Mouse (Mus musculus): ENCODE data around the gene Tob2. TPM values are rescaled to one million over a fixed set of nuclear protein-coding genes. Genes with fewer than 3 reads are reported as not detected.

The Tob2 gene
- total RNA-seq (2023) = 97.9 TPM

DNA sequence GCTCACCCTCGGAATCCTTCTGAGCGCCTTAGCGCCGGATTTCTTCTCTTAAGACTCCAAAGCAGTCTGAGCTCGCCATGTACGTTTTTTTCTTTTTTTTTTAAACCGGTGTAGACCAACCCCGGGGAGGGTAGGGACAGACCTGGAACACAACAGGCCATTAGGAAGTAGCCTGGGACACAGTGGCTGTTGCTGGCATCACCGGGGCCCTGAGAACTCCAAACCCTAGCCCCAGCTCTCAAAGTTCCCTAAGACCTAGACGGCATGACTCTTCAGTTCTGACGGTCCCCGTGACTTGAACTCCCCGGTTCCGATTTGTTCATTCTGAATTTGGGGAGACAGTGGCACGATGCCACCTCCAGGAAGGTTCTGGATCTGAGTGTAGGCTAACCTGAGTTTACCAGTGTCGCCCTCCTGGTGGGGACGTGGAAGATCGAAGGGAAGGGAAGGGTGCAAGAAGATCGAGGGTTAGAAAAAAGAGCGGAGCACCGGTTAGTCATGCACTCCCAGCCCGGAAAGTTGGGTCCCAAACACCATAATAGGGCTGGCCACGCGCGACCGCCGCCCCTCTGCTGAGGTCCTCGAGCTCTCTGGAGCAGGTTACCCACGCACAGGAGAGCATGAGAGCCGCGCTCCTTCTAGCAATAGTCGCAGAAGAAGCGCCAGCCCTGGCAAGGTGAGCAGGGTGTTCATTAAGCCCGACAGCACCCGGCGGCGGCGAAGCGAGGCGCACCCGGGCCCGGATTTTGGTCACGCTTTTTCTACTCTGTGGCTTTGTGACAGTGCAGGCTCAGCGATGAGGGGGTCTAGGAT is at the start of gene Tob2:
Gene Tob2, minus strand, starts transcription at position 280 of the 813 bp plus-strand sequence.

DNA sequence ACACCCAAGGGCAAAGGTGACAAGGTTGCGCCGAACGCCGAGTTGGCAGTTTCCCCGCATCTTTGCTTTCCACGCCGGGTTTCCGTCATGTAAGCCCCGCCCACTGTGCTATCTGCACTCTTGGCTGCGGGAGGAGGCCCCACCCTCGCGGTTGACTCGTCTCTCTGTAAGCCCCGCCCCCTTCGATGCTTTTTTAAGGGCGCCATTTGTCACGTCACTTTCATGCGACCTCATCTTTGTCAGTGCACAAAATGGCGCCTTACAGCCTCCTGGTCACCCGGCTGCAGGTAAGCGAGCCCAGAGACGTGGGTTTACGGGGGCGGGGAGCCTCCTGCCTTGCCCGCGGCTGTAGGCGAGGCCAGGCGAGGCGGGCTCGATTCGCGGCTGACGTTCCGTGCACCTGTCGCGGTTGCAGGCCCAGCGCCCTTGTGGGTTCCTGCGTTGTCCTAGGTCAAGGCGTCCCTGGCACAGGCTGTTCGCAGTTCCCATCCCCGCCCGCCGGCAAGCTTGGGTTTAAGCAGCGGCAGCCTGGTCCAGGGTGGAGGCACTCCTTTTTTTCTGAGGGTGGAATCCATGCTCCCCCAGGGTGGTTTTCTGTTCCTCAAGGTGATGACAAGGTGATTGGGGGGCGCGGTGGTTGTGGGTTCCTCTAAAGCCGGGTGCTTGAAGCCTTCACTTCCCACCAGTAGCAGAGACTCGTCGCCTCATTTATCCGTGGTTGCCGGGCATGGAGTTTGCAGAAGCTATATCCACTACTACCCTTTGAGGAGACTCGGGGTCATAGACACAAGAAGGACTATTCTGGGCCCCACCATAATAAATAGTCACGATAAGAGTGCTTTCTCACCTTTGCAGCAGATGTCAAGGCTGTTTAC is 13.9 kb upstream of the Tob2 start, which contains the start of gene Aco2:
Gene Aco2, plus strand, starts transcription at position 48 of the 875 bp plus-strand sequence.

DNA sequence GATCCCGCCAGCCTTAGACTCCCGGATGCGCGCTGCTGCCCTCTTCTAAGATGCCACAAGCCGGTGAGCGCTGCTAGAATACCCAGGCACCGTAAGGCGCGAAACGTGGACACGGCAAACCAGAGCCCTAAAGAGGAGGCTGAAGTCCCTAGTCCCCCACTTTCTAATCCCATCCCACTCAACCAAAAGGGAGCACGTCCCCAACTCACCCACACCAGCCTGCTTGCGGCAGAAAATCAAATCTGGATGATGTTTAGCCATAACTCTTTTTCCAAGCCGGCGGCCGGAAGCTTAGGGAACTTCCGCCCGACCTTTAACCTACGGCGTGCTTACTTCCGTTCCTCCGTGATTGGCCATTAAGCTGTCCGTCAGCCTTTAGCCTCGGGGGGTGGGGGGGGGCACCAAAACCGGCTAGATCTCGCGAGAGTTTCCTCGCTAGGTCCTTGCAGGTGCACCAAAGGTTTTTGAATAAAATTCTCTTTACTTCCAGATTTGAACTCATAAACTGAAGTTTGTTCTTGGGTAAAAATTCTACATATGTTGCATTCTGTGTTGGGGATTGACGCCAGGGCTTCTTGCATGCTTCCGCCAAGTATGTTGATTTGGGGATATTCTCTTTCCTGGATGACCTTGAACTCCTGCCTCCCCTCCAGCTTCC is 13.1 kb upstream of the Tob2 start, which contains the start of gene Phf5a:
Gene Phf5a, minus strand, starts transcription at position 308 of the 658 bp plus-strand sequence.

GRCm38 (mm10) chr15:81802001-81802890 is 56.4 kb downstream of the Tob2 start, which contains the start of gene Tef:
Gene Tef, plus strand, starts transcription at chr15:81802421.

Other genes starting within 250 kb of the Tob2 start
- 45.8 TPM for gene L3mbtl2, start 194.9 kb downstream of the Tob2 start, total RNA-seq (2023)
- not detected for gene Chadl, start 161.5 kb downstream of the Tob2 start, total RNA-seq (2023)
- 18.7 TPM for gene Zc3h7b, start 113.7 kb downstream of the Tob2 start, total RNA-seq (2023)
- 74.5 TPM for gene Rangap1, start 113.3 kb downstream of the Tob2 start, total RNA-seq (2023)
- 22.0 TPM for gene Tef, start 56.4 kb downstream of the Tob2 start, total RNA-seq (2023)
- 69.0 TPM for gene Phf5a, start 13.1 kb upstream of the Tob2 start, total RNA-seq (2023)
- 134 TPM for gene Aco2, start 13.5 kb upstream of the Tob2 start, total RNA-seq (2023)
- 12.4 TPM for gene Polr3h, start 67.4 kb upstream of the Tob2 start, total RNA-seq (2023)
- gene Csdc2, start 78.0 kb upstream of the Tob2 start, total RNA-seq (2023) = not detected
- gene Pmm1, start 102.1 kb upstream of the Tob2 start, total RNA-seq (2023) = 19.6 TPM
- not detected for gene 1700029P11Rik, start 121.7 kb upstream of the Tob2 start, total RNA-seq (2023)
- 35.7 TPM for gene Xrcc6, start 129.0 kb upstream of the Tob2 start, total RNA-seq (2023)
- 23.9 TPM for gene Desi1, start 175.1 kb upstream of the Tob2 start, total RNA-seq (2023)
- 93.2 TPM for gene Snu13, start 188.8 kb upstream of the Tob2 start, total RNA-seq (2023)
- not detected for gene 4930407I10Rik, start 200.4 kb upstream of the Tob2 start, total RNA-seq (2023)
- gene Mei1, start 211.2 kb upstream of the Tob2 start, total RNA-seq (2023) = not detected